Mouse (Mus musculus) lung, embryonic 14.5 days (tissue): ENCODE results near the gene Nav1. TPM values are rescaled to one million over a fixed set of nuclear protein-coding genes. Genes with fewer than 3 reads are reported as not detected.
"Not testable (repeated sequence)": the region's sequence is repeated elsewhere in the genome, so short reads cannot be mapped to it uniquely, and the experiment has no call there.

Experiments
- ATAC-seq: fragments of 200-750 bp; cut with Nextera tagmentation; 2 replicates; pipeline ENCODE4 v1.8.0; 2017; ENCODE audit warnings: mild to moderate bottlenecking, moderate TSS enrichment, moderate library complexity; ENCODE audit not compliant: insufficient read depth
- DNase-seq: peaks from one replicate; pipeline ENCODE4 v3.0.0-alpha.2; 2015
- H3K27ac ChIP-seq: fragments of 300-500 bp; sonication (generic); 2 replicates; pipeline ENCODE4 v1.5.1; 2014; ENCODE audit warnings: low read depth, mild to moderate bottlenecking, moderate library complexity
- H3K27me3 ChIP-seq: fragments of 300-500 bp; sonication (generic); 2 replicates; pipeline ENCODE4 v1.6.1; 2014; ENCODE audit warnings: low read length, control low read depth; ENCODE audit not compliant: insufficient read depth
- H3K36me3 ChIP-seq: fragments of 300-500 bp; sonication (generic); 2 replicates; pipeline ENCODE4 v1.6.1; 2014; ENCODE audit warnings: control low read depth; ENCODE audit not compliant: insufficient read depth
- H3K4me1 ChIP-seq: fragments of 300-500 bp; sonication (generic); 2 replicates; pipeline ENCODE4 v1.6.1; 2014; ENCODE audit warnings: antibody characterized with exemption, control low read depth; ENCODE audit not compliant: insufficient read depth
- H3K4me2 ChIP-seq: fragments of 300-500 bp; sonication (generic); 2 replicates; pipeline ENCODE4 v1.6.1; 2014; ENCODE audit warnings: mild to moderate bottlenecking
- H3K4me3 ChIP-seq: fragments of 300-500 bp; sonication (generic); 2 replicates; pipeline ENCODE4 v1.5.1; 2014; ENCODE audit warnings: low read depth, low read length
- H3K9ac ChIP-seq: fragments of 300-500 bp; sonication (generic); 2 replicates; pipeline ENCODE4 v1.6.1; 2014
- H3K9me3 ChIP-seq: fragments of 300-500 bp; sonication (generic); 2 replicates; pipeline ENCODE4 v1.6.1; 2016; ENCODE audit warnings: low read depth, low read length, control low read depth
- CTCF ChIP-seq: IDR thresholded peaks from 2 replicates; pipeline ENCODE4 v1.5.1; 2016; ENCODE audit warnings: antibody characterized with exemption, low read depth
- WGBS: fragments of 180-500 bp; shearing (Covaris S2); extraction: QIAGEN DNeasy Blood & Tissue Kit; methylation state at CpG from one replicate; pipeline ENCODE4 v1.1.7; 2014; 5-methylcytosine and 5-hydroxymethylcytosine counted together
- polyA plus RNA-seq: library from polyadenylated mRNA; unstranded; fragments of >200 nt; fragmentation: Nextera tagmentation; extraction: Ambion mirVana; gene quantifications from 2 replicates; pipeline ENCODE4 v1.2.1, GENCODE M21; 2014

Nav1 gene
- polyA plus RNA-seq, 1 experiment from 2014 or later, result 21.7 TPM

- TF ChIP-seq CTCF, result no peak
- Histone ChIP-seq H3K9me3 (no peaks in the 10 kb centered on the region), H3K4me2 (no peak overlapping the region), H3K9ac (no peak overlapping the region), H3K36me3 (no peaks in the 10 kb centered on the region), H3K27me3 (no peaks in the 10 kb centered on the region), H3K4me1 (no peaks in the 10 kb centered on the region; the same call in 1 of the 2 replicates), H3K4me3 (no peak overlapping the region), H3K27ac (no peak overlapping the region)
- ATAC-seq (no peak), DNase-seq (no peak)
- 48% methylated on average over 10 of the region's 10 CpGs for WGBS
These were observed 116.0 kb downstream of the Nav1 start for GRCm38 (mm10) chr1:135490931-135491666.

GRCm38 (mm10) chr1:135488879-135489278, 118.2 kb downstream of the Nav1 start:
- TF ChIP-seq CTCF, result no peak
- H3K9ac ChIP-seq, result no peak overlapping the region
- ATAC-seq (no peak), DNase-seq (no peak)
- no peak overlapping the region for H3K27ac ChIP-seq
- H3K9me3 ChIP-seq, result no peaks in the 10 kb centered on the region
- H3K27me3 ChIP-seq, result no peaks in the 10 kb centered on the region
- H3K4me3 ChIP-seq, result no peak overlapping the region
- no peaks in the 10 kb centered on the region; the same call in 1 of the 2 replicates for H3K4me1 ChIP-seq
- no peak overlapping the region for H3K4me2 ChIP-seq
- H3K36me3 ChIP-seq, result 0 out of 2 replicates have a peak, but pooled peaks cover 3% of the 10 kb centered on the region
- 58% methylated on average over 9 of the region's 9 CpGs for WGBS

GRCm38 (mm10) chr1:135485179-135485578, 121.9 kb downstream of the Nav1 start:
- no peak overlapping the region for H3K4me2 ChIP-seq
- 0 out of 2 replicates have a peak, but pooled peaks cover 6% of the 10 kb centered on the region for H3K36me3 ChIP-seq
- no peak overlapping the region for H3K4me3 ChIP-seq
- H3K9me3 ChIP-seq, result no peaks in the 10 kb centered on the region
- no peak overlapping the region for H3K9ac ChIP-seq
- no peak for DNase-seq
- H3K27me3 ChIP-seq, result no peaks in the 10 kb centered on the region
- ATAC-seq, result no peak
- no peak for TF ChIP-seq CTCF
- WGBS, result 89% methylated on average over 7 of the region's 7 CpGs
- H3K4me1 ChIP-seq, result no peaks in the 10 kb centered on the region
- no peak overlapping the region for H3K27ac ChIP-seq

GRCm38 (mm10) chr1:135484503-135485051, 122.5 kb downstream of the Nav1 start:
- not testable (repeated sequence) for H3K4me2 ChIP-seq, H3K9ac ChIP-seq, H3K27me3 ChIP-seq, ATAC-seq, H3K4me3 ChIP-seq, H3K36me3 ChIP-seq, H3K4me1 ChIP-seq, H3K9me3 ChIP-seq, H3K27ac ChIP-seq, DNase-seq
- 84% methylated on average over 8 of the region's 9 CpGs for WGBS

GRCm38 (mm10) chr1:135483971-135484370, 123.1 kb downstream of the Nav1 start:
- DNase-seq, result no peak
- 0 out of 2 replicates have a peak, but pooled peaks cover 6% of the 10 kb centered on the region for H3K36me3 ChIP-seq
- ATAC-seq, result no peak
- no peaks in the 10 kb centered on the region for H3K27me3 ChIP-seq
- TF ChIP-seq CTCF, result no peak
- no peak overlapping the region for H3K4me2 ChIP-seq
- no peaks in the 10 kb centered on the region for H3K9me3 ChIP-seq
- no peaks in the 10 kb centered on the region for H3K4me1 ChIP-seq
- 86% methylated on average over 6 of the region's 6 CpGs for WGBS
- H3K27ac ChIP-seq, result no peak overlapping the region
- H3K9ac ChIP-seq, result no peak overlapping the region
- no peak overlapping the region for H3K4me3 ChIP-seq

GRCm38 (mm10) chr1:135482666-135483065, 124.4 kb downstream of the Nav1 start:
- H3K27me3 ChIP-seq, result no peaks in the 10 kb centered on the region
- H3K4me2 ChIP-seq, result no peak overlapping the region
- no peak for DNase-seq
- no peaks in the 10 kb centered on the region for H3K4me1 ChIP-seq
- ATAC-seq, result no peak
- no peak for TF ChIP-seq CTCF
- H3K27ac ChIP-seq, result no peak overlapping the region
- 0 out of 2 replicates have a peak, but pooled peaks cover 6% of the 10 kb centered on the region for H3K36me3 ChIP-seq
- no peaks in the 10 kb centered on the region for H3K9me3 ChIP-seq
- 92% methylated on average over 1 of the region's 1 CpGs for WGBS
- H3K4me3 ChIP-seq, result no peak overlapping the region
- H3K9ac ChIP-seq, result no peak overlapping the region

- Histone ChIP-seq H3K9ac (no peak overlapping the region), H3K4me1 (no peaks in the 10 kb centered on the region), H3K9me3 (no peaks in the 10 kb centered on the region), H3K36me3 (0 out of 2 replicates have a peak, but pooled peaks cover 6% of the 10 kb centered on the region), H3K4me3 (no peak overlapping the region), H3K27me3 (no peaks in the 10 kb centered on the region), H3K4me2 (no peak overlapping the region), H3K27ac (no peak overlapping the region)
- no peak for ATAC-seq
- no peak for TF ChIP-seq CTCF
- DNase-seq, result no peak
- 88% methylated on average over 9 of the region's 9 CpGs for WGBS
These were observed 125.4 kb downstream of the Nav1 start for GRCm38 (mm10) chr1:135481656-135482055.
